Mouse (Mus musculus) hindbrain, embryonic 14.5 days (tissue): ENCODE results near the gene Nabp2. TPM values are rescaled to one million over a fixed set of nuclear protein-coding genes. Genes with fewer than 3 reads are reported as not detected.

Experiments used
- ATAC-seq: fragments of 200-750 bp; cut with Nextera tagmentation; 2 replicates; pipeline ENCODE4 v1.8.0; 2017; ENCODE audit warnings: moderate number of reproducible peaks, mild to moderate bottlenecking, moderate TSS enrichment, moderate library complexity; ENCODE audit not compliant: low FRiP score
- DNase-seq: peaks from one replicate; pipeline ENCODE4 v3.0.0-alpha.2; 2015; ENCODE audit warnings: low spot score
- H3K27ac ChIP-seq: fragments of 300-500 bp; sonication (generic); 2 replicates; pipeline ENCODE4 v1.5.1; 2014; ENCODE audit warnings: mild to moderate bottlenecking, moderate library complexity
- H3K27me3 ChIP-seq: fragments of 300-500 bp; sonication (generic); 2 replicates; pipeline ENCODE4 v1.6.1; 2014; ENCODE audit warnings: mild to moderate bottlenecking, low read length, mixed read lengths; ENCODE audit not compliant: control insufficient read depth, insufficient read depth
- H3K36me3 ChIP-seq: fragments of 300-500 bp; sonication (generic); replicated peaks from 2 replicates; pipeline ENCODE4 v1.6.1; 2014; ENCODE audit not compliant: control insufficient read depth, insufficient read depth
- H3K4me1 ChIP-seq: fragments of 300-500 bp; sonication (generic); replicated peaks from 2 replicates; pipeline ENCODE4 v1.6.1; 2014; ENCODE audit warnings: antibody characterized with exemption, low read length, mixed read lengths; ENCODE audit not compliant: control insufficient read depth, insufficient read depth
- H3K4me2 ChIP-seq: fragments of 300-500 bp; sonication (generic); replicated peaks from 2 replicates; pipeline ENCODE4 v1.6.1; 2014; ENCODE audit warnings: mild to moderate bottlenecking, moderate library complexity
- H3K4me3 ChIP-seq: fragments of 300-500 bp; sonication (generic); replicated peaks from 2 replicates; pipeline ENCODE4 v1.5.1; 2014; ENCODE audit warnings: mild to moderate bottlenecking, low read length
- H3K9ac ChIP-seq: fragments of 300-500 bp; sonication (generic); 2 replicates; pipeline ENCODE4 v1.6.1; 2014
- H3K9me3 ChIP-seq: fragments of 300-500 bp; sonication (generic); 2 replicates; pipeline ENCODE4 v1.6.1; 2016; ENCODE audit warnings: low read length; ENCODE audit not compliant: control insufficient read depth
- WGBS: fragments of 180-500 bp; shearing (Covaris S2); extraction: QIAGEN DNeasy Blood & Tissue Kit; methylation state at CpG from one replicate; pipeline ENCODE4 v1.1.7; 2014; 5-methylcytosine and 5-hydroxymethylcytosine counted together
- polyA plus RNA-seq: library from polyadenylated mRNA; unstranded; fragments of >200 nt; fragmentation: Nextera tagmentation; extraction: Ambion mirVana; gene quantifications from 2 replicates; pipeline ENCODE4 v1.2.1, GENCODE M21; 2014

The Nabp2 gene
- polyA plus RNA-seq, 1 experiment from 2014 or later: 134 TPM

GRCm38 (mm10) chr10:128380565-128380964 is 30.7 kb downstream of the Nabp2 start:
- no peaks in the 10 kb centered on the region for H3K9me3 ChIP-seq
- peaks cover 24% of the 10 kb centered on the region for H3K4me1 ChIP-seq
- no peak overlapping the region for H3K27ac ChIP-seq
- WGBS: 88% methylated on average over 5 of the region's 5 CpGs
- no peak overlapping the region for H3K4me3 ChIP-seq
- H3K9ac ChIP-seq: no peak overlapping the region
- ATAC-seq (no peak), DNase-seq (no peak)
- H3K27me3 ChIP-seq: no peaks in the 10 kb centered on the region
- peaks cover 73% of the 10 kb centered on the region for H3K36me3 ChIP-seq
- H3K4me2 ChIP-seq: no peak overlapping the region

- no peak for ATAC-seq
- 94% methylated on average over 7 of the region's 7 CpGs for WGBS
- no peak overlapping the region for H3K4me3 ChIP-seq
- H3K4me2 ChIP-seq: no peak overlapping the region
- H3K4me1 ChIP-seq: peaks cover 24% of the 10 kb centered on the region
- H3K9ac ChIP-seq: peak overlapping the region; percentile 100; the same call in 1 of the 2 replicates
- no peak for DNase-seq
- H3K27me3 ChIP-seq: no peaks in the 10 kb centered on the region
- H3K36me3 ChIP-seq: peaks cover 60% of the 10 kb centered on the region
- no peak overlapping the region for H3K27ac ChIP-seq
- no peaks in the 10 kb centered on the region for H3K9me3 ChIP-seq
Observed at GRCm38 (mm10) chr10:128379260-128379659, 32.0 kb downstream of the Nabp2 start.

GRCm38 (mm10) chr10:128378462-128378861 is 32.8 kb downstream of the Nabp2 start:
- H3K27ac ChIP-seq: peak overlapping the region; percentile 95
- peaks cover 52% of the 10 kb centered on the region for H3K36me3 ChIP-seq
- peaks cover 24% of the 10 kb centered on the region for H3K4me1 ChIP-seq
- ATAC-seq (no peak), DNase-seq (no peak)
- H3K4me3 ChIP-seq: peak overlapping the region; percentile 92
- 49% methylated on average over 3 of the region's 3 CpGs for WGBS
- H3K9me3 ChIP-seq: no peaks in the 10 kb centered on the region
- H3K4me2 ChIP-seq: peak overlapping the region; percentile 71
- H3K27me3 ChIP-seq: no peaks in the 10 kb centered on the region
- peak overlapping the region; percentile 100 for H3K9ac ChIP-seq

GRCm38 (mm10) chr10:128377940-128378448 is 33.3 kb downstream of the Nabp2 start:
- Histone ChIP-seq H3K4me2 (peak overlapping the region; percentile 71), H3K27ac (peak overlapping the region; percentile 95), H3K36me3 (peaks cover 48% of the 10 kb centered on the region), H3K27me3 (no peaks in the 10 kb centered on the region), H3K9ac (peak overlapping the region; percentile 100), H3K9me3 (no peaks in the 10 kb centered on the region), H3K4me1 (peaks cover 24% of the 10 kb centered on the region), H3K4me3 (peak overlapping the region; percentile 92)
- DNase-seq: no peak
- ATAC-seq: no peak
- WGBS: 51% methylated on average over 14 of the region's 14 CpGs

GRCm38 (mm10) chr10:128377222-128377939 is 33.9 kb downstream of the Nabp2 start:
- H3K27ac ChIP-seq: peak overlapping the region; percentile 95
- H3K4me3 ChIP-seq: peak overlapping the region; percentile 92
- peaks cover 42% of the 10 kb centered on the region for H3K36me3 ChIP-seq
- H3K4me2 ChIP-seq: peak overlapping the region; percentile 71
- H3K4me1 ChIP-seq: peaks cover 24% of the 10 kb centered on the region
- 0% methylated on average over 23 of the region's 47 CpGs for WGBS
- H3K9ac ChIP-seq: peak overlapping the region; percentile 100
- H3K27me3 ChIP-seq: no peaks in the 10 kb centered on the region
- DNase-seq: peak; percentile 63
- no peaks in the 10 kb centered on the region for H3K9me3 ChIP-seq
- peak; percentile 69 for ATAC-seq

GRCm38 (mm10) chr10:128376455-128377211 is 34.7 kb downstream of the Nabp2 start, which contains the start of gene Ankrd52:
Gene Ankrd52 (plus strand): TSS chr10:128377115.
- peak within 1 kb of the TSS; percentile 71 for H3K4me2 ChIP-seq
- H3K9ac ChIP-seq: peak within 1 kb of the TSS; percentile 100
- ATAC-seq (peak; percentile 90), DNase-seq (peak; percentile 84)
- peak within 1 kb of the TSS; percentile 92 for H3K4me3 ChIP-seq
- H3K27me3 ChIP-seq: no peaks in the 10 kb centered on the region
- WGBS: under 1% methylated on average over 69 of the region's 73 CpGs
- H3K27ac ChIP-seq: peak within 1 kb of the TSS; percentile 95
- H3K4me1 ChIP-seq: peaks cover 24% of the 10 kb centered on the region
- no peaks in the 10 kb centered on the region for H3K9me3 ChIP-seq
- peaks cover 34% of the 10 kb centered on the region for H3K36me3 ChIP-seq

GRCm38 (mm10) chr10:128376099-128376454 is 35.2 kb downstream of the Nabp2 start:
- peak overlapping the region; percentile 95 for H3K27ac ChIP-seq
- 38% methylated on average over 4 of the region's 4 CpGs for WGBS
- peaks cover 24% of the 10 kb centered on the region for H3K4me1 ChIP-seq
- H3K9me3 ChIP-seq: no peaks in the 10 kb centered on the region
- H3K9ac ChIP-seq: peak overlapping the region; percentile 100
- ATAC-seq: no peak
- DNase-seq: no peak
- H3K27me3 ChIP-seq: no peaks in the 10 kb centered on the region
- H3K4me2 ChIP-seq: peak overlapping the region; percentile 71
- H3K4me3 ChIP-seq: peak overlapping the region; percentile 92
- peaks cover 29% of the 10 kb centered on the region for H3K36me3 ChIP-seq

- Histone ChIP-seq H3K27ac (no peak overlapping the region), H3K4me1 (peaks cover 28% of the 10 kb centered on the region), H3K36me3 (peaks cover 13% of the 10 kb centered on the region), H3K9ac (no peak overlapping the region), H3K9me3 (no peaks in the 10 kb centered on the region), H3K27me3 (no peaks in the 10 kb centered on the region), H3K4me2 (no peak overlapping the region), H3K4me3 (no peak overlapping the region)
- ATAC-seq: no peak
- WGBS: 78% methylated on average over 6 of the region's 6 CpGs
- no peak for DNase-seq
Observed at GRCm38 (mm10) chr10:128374393-128374792, 36.9 kb downstream of the Nabp2 start.
